Mouse (Mus musculus) urinary bladder, adult 18-20 months (tissue): ENCODE measurements around the gene Azgp1.
A peak's percentile ranks its signal among the peaks of the same experiment; 100 is the strongest.
"Not testable (repeated sequence)": the region's sequence is repeated elsewhere in the genome, so short reads cannot be mapped to it uniquely, and the experiment has no call there.

ENCODE experiments used
- DNase-seq, 2 experiments: peaks; one replicate each; pipeline ENCODE4 v3.0.0; 2022; ENCODE audit warnings: low spot score in 2 of 2, mixed read lengths in 2 of 2

The Azgp1 gene

DNA sequence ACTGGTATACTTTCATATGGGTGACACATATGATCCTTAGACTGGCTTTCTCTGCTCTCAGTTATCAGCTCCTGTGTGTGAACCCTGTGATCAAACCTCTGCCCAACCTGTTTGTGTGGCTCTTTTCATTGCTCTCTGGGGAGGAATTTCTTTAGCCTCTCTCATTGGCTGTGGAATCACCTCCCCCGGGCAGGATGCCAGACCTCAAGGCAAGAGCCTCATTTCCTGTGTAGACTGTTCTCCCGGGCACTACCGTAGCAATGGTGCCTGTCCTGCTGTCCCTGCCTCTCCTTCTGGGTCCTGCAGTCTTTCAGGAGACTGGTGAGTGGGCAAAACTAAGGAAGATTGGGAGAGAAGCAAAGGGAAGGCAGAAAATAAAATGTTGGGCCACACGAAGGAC lies at the start of gene Azgp1:
TSS of gene Azgp1 (plus strand) at position 221 of the 400 bp plus-strand sequence.
- DNase-seq: no peak

- not testable (repeated sequence) for DNase-seq
Measured at GRCm38 (mm10) chr5:137933934-137934333, 47.4 kb upstream of the Azgp1 start.

DNA sequence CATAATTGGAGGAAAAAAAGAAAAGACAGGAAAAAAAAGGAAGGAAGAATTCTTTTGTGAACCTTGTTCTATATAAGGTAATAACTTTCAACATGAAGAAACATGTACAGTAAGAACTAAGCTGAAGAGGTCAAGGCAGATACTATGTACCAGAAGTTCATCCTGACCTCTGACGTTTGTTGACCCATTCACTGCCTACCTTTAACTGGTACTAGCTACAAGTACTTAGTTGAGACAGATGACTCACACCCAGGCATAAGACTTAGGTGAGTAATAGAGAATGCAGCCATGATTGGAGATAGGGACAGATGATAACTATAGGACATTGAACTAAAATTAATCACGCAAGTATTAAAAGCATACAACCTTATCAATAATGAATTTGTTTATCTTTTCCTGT lies 44.8 kb upstream of the Azgp1 start:
- DNase-seq: no peak

- no peak for DNase-seq
Measured at GRCm38 (mm10) chr5:137937238-137937637, 44.1 kb upstream of the Azgp1 start.

DNA sequence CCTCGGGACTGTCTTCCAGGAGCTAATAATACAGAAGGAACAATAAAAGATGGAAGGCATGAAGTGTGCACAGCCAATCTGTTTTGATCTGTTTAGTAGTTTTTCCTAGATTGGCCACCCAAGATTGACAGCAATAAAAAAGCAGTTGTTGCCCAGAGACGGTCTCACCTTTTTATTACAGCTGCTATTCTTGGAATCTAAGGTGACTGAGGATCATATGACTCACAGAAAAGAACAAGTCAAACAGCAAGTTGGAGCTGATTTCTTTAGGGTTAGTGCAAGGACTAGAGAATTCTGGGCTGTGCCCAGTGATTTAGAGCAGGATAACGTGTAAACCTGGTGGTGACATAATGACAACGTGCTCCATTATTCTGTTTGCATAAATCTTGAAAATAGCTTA lies 40.4 kb upstream of the Azgp1 start:
- DNase-seq: no peak

DNA sequence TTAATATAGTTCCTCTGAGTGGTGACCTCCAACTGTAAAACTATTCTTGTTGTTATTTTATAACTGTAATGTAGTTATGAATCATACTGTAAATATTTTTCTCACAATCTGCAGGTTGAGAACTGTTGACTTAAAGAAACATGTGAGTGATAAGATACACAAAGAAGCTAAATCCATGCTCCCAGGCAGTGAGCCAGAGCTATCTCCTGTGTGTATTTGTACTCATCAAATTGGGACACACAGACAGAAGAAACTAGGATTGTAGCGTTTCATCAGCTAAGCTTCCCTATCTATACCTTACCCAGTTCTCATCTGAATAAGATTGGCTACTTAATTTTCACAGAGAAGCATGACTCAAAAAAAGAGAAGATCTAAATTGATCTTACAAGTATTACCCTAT lies 38.2 kb upstream of the Azgp1 start:
- DNase-seq: no peak

- DNase-seq: no peak
Measured at GRCm38 (mm10) chr5:137947303-137947702, 34.0 kb upstream of the Azgp1 start.

- DNase-seq: peak; percentile 15 to 37
Measured at GRCm38 (mm10) chr5:137951218-137951617, 30.1 kb upstream of the Azgp1 start.

- no peak for DNase-seq
Measured at GRCm38 (mm10) chr5:137956404-137956803, 24.9 kb upstream of the Azgp1 start.

- DNase-seq: no peak
Measured at GRCm38 (mm10) chr5:137962945-137963344, 18.4 kb upstream of the Azgp1 start, which contains the start of gene Gjc3. Gene Gjc3, minus strand, starts transcription at chr5:137963098.

- DNase-seq: no peak
Measured at GRCm38 (mm10) chr5:137966492-137966891, 14.8 kb upstream of the Azgp1 start.

- no peak for DNase-seq
Measured at GRCm38 (mm10) chr5:137973161-137973560, 8.2 kb upstream of the Azgp1 start.

- no peak for DNase-seq
Measured at GRCm38 (mm10) chr5:137973738-137974137, 7.6 kb upstream of the Azgp1 start.

- DNase-seq: no peak
Measured at GRCm38 (mm10) chr5:137974724-137975123, 6.6 kb upstream of the Azgp1 start.

DNA sequence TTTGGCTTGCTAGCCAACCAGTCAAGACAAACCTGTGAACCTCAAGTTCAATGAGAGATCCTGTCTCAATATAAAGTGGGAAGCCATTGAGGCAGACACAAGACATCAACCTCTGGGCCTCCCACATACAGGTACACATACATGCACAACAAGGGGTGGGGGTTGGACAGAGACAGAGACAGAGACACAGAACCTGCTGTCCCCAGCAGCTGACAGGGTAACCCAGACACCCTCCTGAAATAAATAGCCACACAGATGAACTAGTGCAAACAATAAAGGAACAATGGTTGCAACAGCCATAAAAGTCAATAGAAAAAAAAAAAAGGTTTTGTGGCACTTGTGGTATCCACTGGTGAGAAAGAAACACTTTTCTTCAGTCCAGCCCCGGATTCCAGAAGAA lies 5.9 kb upstream of the Azgp1 start:
- DNase-seq: no peak

- no peak for DNase-seq
Measured at GRCm38 (mm10) chr5:137977291-137977690, 4.0 kb upstream of the Azgp1 start.

GRCm38 (mm10) chr5:137979081-137979480 lies 2.2 kb upstream of the Azgp1 start:
- no peak for DNase-seq

GRCm38 (mm10) chr5:137986351-137986750 lies 5.0 kb downstream of the Azgp1 start:
- no peak for DNase-seq

DNA sequence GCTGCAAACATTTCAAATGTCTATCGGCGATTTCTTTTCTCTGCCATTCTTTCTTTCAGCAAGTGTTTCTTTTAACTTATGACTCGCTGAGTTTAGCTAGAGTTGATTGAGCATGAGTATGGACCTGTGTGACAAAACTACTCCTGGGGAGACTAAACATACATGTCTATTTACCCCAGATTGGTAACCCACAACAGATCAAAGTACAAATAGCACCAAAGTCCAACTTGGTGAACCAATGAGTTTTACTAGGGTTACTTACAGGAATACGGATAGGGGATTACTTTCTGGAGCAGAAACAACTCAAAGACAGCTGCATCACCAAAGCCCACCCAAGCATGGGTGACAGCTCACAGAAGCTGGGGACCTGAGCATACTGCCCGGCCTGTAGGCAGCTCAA lies 28.1 kb downstream of the Azgp1 start:
- DNase-seq: no peak

- no peak for DNase-seq
Measured at GRCm38 (mm10) chr5:138012382-138012781, 31.1 kb downstream of the Azgp1 start.

DNA sequence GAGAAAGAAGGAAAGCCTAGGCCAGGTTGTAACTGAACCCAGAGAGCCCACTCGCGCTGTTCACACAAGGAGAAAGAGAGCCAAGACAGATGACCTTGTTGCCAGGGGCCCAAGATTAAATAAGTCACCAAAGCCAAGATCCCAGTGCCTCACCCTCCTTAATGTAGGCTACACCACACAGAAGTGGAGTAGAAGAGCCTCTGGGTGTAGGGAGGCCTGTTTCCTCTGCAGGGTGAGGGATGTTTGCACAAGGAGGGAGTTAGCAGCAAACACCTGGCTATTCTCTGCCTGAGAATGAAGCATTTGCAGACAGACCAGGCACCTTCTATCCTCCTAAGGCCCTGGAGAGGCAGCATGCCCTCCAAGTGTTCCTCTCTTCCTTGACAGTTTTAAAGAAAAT lies 35.2 kb downstream of the Azgp1 start:
- no peak for DNase-seq

- DNase-seq: no peak
Measured at GRCm38 (mm10) chr5:138016997-138017396, 35.7 kb downstream of the Azgp1 start.

DNA sequence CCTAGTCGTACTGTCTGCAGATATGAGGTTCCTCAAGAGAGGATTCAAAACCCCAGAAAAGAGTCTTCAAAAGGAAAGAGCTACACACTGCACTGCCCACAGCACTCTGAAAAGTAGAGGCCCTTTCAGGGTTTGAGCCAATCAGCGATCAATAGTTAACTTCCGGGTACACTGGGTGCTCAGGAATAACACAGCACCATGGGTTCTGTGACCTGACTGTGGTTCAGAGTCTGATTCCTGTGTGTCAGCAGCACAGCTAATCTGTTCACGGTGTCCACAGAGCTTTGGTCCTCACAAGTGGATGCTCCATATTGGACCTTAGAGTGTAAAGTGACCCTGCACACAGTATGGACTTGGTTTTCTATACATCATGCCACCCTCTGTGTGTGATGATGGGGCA lies 38.3 kb downstream of the Azgp1 start:
- DNase-seq: not testable (repeated sequence)

GRCm38 (mm10) chr5:138020961-138021479 lies 39.7 kb downstream of the Azgp1 start, which contains the start of the genes Smok3a and Smok3b:
Gene Smok3a, plus strand, starts transcription at chr5:138021261.
Gene Smok3b, plus strand, starts transcription at chr5:138021429.
- DNase-seq: not testable (repeated sequence)
